Mouse (Mus musculus) left cerebral cortex, postnatal 36 days (tissue): ENCODE measurements around the gene Map3k10. TPM values are rescaled to one million over a fixed set of nuclear protein-coding genes. Genes with fewer than 3 reads are reported as not detected.

Experiments
- DNase-seq, 2 experiments: peaks; one replicate each; pipeline ENCODE4 v3.0.0; 2021 to 2022; ENCODE audit warnings: low spot score in 2 of 2, mixed read lengths in 1 of 2
- intact Hi-C: fragments of 180-260 bp; cut with DNase I; formaldehyde crosslinking; loops from one replicate; pipeline ENCODE4 v1.15.1; 2025
- total RNA-seq, 2 experiments: library from RNA; stranded (reverse); gene quantifications; 2 replicates each; pipeline ENCODE4 v1.2.3; 2021

Gene Map3k10
- total RNA-seq, 2 experiments from 2014 or later = 213 to 246 TPM

GRCm38 (mm10) chr7:27613751-27614499, 60.5 kb downstream of the Map3k10 start:
- no peak for DNase-seq
- intact Hi-C loops = no loop called here

DNA sequence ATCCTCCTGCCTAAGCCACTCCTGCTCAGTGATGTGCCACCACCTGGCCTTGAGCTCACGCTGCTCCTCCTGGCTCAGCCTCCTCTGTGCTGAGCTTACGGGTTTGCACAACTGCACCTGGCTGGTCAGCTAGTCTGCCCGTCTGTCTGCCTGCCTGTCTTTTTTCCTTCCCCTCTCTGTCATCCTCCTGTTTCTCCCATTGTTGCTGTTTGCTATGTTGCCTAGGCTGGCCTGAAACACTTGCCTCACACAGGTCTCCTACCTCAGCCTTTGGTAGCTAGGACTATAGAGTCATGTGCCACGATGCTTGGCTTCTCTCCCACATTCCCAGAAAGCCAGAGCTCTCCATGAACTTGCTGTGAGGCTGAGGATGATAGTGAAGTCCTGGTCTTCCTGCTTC, 61.5 kb downstream of the Map3k10 start:
- intact Hi-C loops = no loop called here

GRCm38 (mm10) chr7:27610871-27611270, 63.5 kb downstream of the Map3k10 start:
- intact Hi-C loops = no loop called here

More for the DNA sequence above, 61.5 kb downstream of the Map3k10 start:
- DNase-seq = no peak

DNA sequence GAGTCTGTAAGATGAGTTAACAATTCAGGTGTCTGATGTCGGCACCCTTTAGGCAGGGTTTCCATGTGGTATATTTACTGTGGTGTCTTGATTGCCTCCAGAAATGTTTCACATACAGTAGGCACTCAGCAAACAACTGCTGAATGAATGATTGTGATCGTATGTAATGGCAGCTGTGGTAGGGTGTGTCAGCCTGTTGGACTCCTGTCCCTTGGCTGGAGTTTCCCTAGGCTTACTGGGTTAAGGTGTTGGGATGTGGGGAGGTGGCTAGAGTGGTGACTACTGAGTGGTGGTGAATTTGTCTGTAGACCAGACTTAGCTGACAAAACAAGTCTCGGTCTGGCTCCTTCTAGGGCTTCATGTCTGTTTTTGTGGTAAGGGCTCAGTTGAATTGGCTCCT, 64.0 kb downstream of the Map3k10 start:
- DNase-seq = no peak
- intact Hi-C loops = no loop called here

More at GRCm38 (mm10) chr7:27610871-27611270, 63.5 kb downstream of the Map3k10 start:
- no peak for DNase-seq

DNA sequence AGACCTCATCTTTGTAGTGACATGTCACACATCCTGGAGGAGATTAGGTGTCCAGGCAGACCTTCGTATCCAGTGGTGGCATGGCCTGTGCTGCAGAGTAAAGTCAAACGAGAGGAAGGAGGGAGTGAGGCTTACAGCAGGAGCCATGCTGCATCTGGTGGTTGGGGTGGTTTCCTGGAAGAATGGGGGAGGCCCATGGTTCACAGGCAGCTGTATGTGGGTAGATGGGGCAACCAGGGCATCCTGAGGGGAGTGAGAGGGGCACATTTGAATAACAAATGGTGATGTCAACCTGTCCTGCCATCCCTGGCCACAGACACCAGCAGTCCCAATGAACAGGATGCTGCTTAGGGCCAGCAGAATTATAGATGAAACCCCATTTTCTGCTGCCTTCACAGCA, 64.7 kb downstream of the Map3k10 start:
- intact Hi-C loops = no loop called here
- no peak for DNase-seq

DNA sequence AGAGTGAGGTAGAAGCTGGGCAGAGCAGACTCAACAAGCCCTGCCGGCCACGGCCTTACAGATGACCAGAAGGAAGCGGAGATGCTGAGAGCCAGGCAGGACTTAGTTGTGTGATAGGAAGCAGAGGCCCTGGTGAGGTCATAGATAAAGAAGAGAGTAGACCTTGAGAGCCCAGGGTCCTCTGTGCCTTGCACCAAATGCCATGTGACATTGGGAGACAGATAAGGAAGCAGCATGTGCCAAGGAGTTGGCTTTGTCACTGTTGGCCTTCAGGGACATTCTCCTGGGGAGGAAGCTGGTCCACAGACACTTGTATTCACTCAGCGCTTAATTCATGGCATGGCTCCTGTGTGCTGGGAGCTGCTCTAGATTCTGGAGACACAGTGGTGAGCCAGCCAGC, 65.1 kb downstream of the Map3k10 start:
- no peak for DNase-seq

DNA sequence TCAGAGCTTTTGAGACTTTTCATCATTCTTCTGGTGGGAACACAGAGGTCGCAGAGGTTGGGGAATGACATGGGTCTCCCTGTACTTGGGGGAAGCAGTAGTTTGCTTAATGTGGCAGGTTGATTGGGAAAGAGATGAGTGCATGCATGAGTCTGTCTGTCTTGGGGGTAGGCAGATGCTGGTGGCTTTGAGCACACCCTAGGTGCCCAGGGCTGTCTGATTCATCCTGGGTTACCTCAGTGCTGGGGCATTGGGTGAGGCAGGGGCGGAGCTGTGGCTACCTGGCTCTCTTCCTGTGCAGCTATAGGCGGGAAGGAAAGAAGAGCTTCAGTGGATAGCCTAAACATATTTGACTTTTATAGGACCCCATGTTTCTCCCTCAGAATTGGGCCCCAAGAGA, 66.3 kb downstream of the Map3k10 start:
- intact Hi-C loops = no loop called here
- DNase-seq = no peak

More for the DNA sequence above, 65.1 kb downstream of the Map3k10 start:
- intact Hi-C loops = no loop called here

DNA sequence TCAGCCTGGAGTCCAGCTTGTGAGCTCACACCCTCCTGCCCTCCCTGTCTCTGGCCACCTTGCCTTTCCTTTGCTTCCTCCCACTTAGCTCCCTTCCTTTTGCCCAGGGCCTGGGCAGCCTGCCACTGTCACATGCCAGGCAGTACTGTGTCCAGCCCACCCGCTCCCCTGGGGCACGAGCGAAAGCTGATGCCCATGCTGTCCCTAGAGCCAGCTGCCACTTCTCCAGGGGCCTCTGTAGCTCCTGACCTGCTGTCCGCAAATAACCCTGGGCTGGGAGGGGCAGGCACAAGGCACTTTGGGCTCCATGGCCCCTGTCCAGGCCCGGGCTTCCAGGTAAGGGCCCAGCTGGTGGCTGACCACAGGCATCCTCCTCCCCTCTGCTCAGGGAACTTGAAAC, 66.8 kb downstream of the Map3k10 start:
- DNase-seq = peak in 1 of 2 experiments; percentile 63
- intact Hi-C loops = no loop called here

DNA sequence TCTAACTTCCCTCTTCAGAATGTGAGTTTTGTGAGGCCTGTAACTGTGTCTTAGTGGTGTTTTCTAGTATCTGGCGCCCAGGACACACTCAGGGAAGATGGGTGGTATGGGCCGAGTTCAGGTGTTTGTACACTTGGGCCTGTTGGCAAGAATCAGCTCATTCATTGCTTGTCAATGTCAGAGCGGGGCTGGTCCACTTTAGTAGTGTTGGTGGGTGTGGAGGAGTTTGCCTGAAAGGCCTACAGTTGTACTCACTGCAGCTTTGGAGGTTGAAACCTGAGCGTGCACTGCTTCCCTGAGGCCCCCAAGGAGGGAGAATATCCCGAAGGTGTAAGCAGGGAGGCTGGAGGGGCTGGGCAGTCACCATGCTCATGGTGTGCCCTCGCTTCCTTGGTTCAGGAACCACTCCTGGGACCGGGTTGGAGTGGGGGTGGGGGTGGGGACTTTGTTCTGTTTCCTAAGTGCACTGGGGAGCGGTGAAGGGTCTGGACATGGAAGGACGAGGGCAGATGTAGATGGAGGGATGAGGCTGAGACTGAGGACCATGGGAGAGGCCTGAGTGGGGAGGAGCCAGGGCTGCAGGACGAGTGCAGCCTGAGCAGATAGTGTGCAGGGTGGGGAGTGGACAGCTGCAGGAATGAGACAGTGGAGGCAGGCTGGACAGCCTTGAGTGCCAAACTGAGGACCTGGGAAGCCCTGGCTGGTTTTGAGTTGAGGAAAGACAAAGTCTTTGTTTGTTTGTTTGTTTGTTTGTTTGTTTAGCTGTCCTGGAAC, 67.7 kb downstream of the Map3k10 start:
- no peak for DNase-seq
- intact Hi-C loops = no loop called here

Other genes starting within 250 kb of the Map3k10 start
- 100 to 1,000 TPM; 124 to 166 TPM for gene Sptbn4, start 226.9 kb downstream of the Map3k10 start, total RNA-seq
- gene Blvrb, start 226.6 kb downstream of the Map3k10 start, total RNA-seq = 10 to 100 TPM; 17.0 to 18.0 TPM
- gene Sertad3, start 200.8 kb downstream of the Map3k10 start, total RNA-seq = 1 to 10 TPM; 2.7 to 2.8 TPM
- 10 to 100 TPM; 17.2 to 20.0 TPM for gene Sertad1, start 187.7 kb downstream of the Map3k10 start, total RNA-seq
- gene Prx, start 175.3 kb downstream of the Map3k10 start, total RNA-seq = under 1 TPM; 0.25 to 0.48 TPM
- gene Hipk4, start 151.3 kb downstream of the Map3k10 start, total RNA-seq = under 1 TPM in 1 of 2 experiments, not detected in 1; 0.22 TPM
- gene Pld3, start 121.4 kb downstream of the Map3k10 start, total RNA-seq = 100 to 1,000 TPM; 818 to 936 TPM
- gene 2310022A10Rik, start 121.4 kb downstream of the Map3k10 start, total RNA-seq = 10 to 100 TPM; 29.4 to 31.1 TPM
- gene Akt2, start 83.0 kb downstream of the Map3k10 start, total RNA-seq = 100 to 1,000 TPM; 113 to 124 TPM
- gene Ttc9b, start 20.7 kb downstream of the Map3k10 start, total RNA-seq = 100 to 1,000 TPM; 113 to 155 TPM
- gene Zfp607b, start 14.7 kb upstream of the Map3k10 start, total RNA-seq = 10 to 100 TPM in 1 of 2 experiments, 1 to 10 TPM in 1; 8.1 to 10.7 TPM
- gene Zfp60, start 56.8 kb upstream of the Map3k10 start, total RNA-seq = 10 to 100 TPM; 33.6 to 36.7 TPM
- gene Zfp626, start 132.6 kb upstream of the Map3k10 start, total RNA-seq = 10 to 100 TPM in 1 of 2 experiments, 1 to 10 TPM in 1; 8.8 to 10.4 TPM
- gene Zfp59, start 164.0 kb upstream of the Map3k10 start, total RNA-seq = 1 to 10 TPM; 5.2 TPM
- 1 to 10 TPM; 1.7 to 2.2 TPM for gene Zfp607a, start 182.9 kb upstream of the Map3k10 start, total RNA-seq